Mouse (Mus musculus) mature B cell (primary cell): ENCODE data around the gene Krt76.

Experiments used
- in situ Hi-C: fragments of 300-500 bp; cut with MboI; formaldehyde crosslinking; loops from 2 replicates; pipeline ENCODE4 v1.14.3; 2019

Gene Krt76

DNA sequence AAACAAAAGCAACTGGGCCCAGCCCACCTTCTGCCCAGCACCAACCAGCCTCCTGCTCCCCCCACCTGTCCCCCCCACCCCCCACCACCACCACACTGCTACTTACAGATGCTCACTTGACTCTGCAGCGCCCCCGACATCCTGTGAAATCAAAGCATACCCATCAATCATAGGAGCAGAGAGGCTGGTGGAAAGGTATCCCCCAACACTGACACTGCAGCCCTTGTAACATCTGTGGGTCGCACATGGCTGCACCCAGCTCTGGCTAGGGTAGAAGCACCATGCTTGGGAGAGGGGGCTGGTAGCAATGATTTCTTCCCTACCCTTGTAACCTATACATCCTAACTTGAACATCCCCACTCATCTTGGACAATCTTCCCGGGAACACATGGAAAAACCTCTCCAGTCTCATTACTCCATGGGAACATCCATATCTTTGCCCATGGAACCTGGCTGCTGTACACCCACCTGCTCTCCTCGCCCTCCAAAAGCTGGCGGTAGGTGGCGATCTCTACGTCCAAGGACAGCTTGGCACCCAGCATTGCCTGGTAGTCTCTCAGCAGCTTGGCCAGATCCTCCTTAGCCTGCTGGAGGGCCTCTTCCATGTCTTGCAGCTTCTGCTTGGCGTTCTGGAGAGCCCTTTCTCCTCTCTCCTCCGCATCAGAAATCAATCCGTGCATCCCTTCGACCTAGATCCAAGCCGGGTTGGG lies 32.1 kb downstream of the Krt76 start:
- in situ Hi-C loops, result no loop called here

DNA sequence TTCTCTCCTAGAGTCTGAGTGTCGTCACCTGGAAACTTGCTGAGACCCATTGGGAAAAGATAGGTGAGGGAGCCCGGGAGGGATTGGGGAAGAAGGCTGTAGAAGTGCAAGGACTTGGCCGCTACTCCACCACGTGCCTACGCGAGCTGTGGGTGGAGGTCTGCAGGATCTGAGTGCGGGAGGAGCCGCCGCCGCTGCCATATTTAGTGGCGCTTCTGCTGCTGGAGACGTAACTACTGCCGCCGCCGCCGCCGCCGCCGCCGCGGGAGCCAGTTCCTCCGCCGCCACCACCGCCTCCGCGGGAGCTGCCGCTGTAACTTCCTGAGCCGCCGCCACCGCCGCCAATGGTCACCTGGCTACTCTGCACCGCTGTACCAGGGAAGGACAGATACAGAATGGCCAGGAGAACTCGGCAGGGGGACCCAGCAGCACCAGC lies 33.0 kb downstream of the Krt76 start:
- in situ Hi-C loops, result no loop called here

DNA sequence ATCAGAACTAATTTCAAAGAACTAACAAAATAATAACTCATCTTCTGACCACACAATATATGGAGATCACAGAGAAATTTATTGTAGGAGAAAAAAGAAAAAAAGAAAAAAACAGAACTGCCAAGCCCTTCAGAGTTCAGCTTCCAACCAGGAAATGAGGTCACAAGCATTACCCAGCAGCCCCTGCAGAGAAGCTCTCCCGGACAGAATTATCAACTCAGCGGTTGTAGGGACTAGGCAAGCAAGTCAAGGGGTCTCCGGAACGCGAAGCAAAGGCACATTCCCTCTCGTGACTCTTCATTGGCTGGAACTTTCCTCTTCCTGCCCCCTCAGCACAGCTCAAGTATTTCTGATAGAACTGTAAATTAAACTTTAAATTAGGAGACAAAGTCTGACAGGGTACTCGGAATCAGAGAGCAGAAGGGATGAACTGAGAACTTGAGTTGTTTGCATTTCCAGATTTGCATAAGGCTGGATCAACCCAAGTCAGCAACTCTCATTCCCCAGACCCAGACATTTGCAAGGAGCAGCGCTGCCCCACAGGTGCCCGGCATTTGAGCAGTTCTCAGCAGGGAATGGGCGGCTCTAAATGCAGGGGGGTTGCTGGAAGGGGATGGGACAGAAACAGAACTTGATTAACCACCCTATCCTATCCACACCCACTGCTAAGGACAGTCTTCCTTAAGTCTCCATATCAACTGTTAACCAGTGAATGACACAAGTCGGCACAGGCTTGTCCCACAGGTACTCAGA lies 33.9 kb downstream of the Krt76 start:
- in situ Hi-C loops, result no loop called here

DNA sequence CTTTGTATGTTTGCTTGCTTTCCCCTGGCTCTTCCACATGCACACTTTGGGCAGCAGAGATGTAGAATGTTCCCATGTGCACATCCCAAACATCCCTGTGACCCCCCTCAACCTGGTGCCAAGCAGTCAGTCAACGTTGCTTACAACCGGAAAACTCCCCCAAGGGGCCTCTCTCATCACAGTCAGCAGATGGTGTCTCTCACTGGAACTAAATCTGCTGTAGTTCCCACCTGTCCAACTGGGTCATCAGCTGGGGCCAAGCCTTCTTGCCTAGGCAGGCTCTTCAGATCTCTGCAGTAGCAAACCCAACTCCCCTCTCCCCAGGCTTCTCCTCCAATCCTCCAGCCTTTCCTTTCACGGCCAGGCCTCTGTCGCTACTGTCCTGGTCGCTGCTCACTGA lies 36.0 kb downstream of the Krt76 start:
- in situ Hi-C loops, result no loop called here

DNA sequence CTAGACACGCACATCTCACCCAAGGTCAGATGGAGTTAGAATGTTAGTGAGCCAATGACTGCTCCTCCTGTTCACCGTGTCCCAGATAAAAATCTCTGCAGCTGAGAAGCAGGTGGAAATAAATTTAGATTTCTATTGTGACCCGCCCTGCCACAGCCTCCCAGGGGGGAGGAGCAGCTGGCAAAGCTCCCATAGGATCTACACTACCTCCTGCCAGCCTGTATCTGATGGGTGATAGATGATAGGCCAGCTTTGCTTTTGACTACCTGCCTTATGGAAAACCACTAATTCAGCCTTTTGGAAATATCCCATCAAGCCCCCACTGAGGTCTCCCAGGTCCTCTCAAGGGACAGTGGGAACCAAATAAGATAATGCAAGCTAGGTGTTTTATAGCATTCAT lies 37.0 kb downstream of the Krt76 start:
- in situ Hi-C loops, result no loop called here

DNA sequence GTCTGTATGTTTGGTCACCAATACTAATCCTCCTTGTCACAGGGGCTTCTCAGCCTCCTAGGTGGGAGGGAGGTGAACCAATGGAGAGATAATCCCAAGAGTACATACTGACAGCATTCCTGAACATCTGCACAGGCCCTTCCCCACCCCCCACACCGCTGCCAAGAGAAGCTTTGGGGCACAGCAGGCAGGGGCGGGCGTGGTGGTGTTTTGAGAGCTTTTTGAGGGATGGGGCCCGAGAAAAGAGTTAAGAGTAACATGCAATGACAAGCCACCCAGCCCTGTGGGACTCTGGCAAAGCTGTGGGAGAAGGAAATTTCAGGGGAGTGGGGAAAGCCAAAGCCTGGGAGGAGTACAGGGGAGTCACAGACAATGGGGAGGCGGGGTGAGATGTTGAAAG lies 38.4 kb downstream of the Krt76 start:
- in situ Hi-C loops, result no loop called here

DNA sequence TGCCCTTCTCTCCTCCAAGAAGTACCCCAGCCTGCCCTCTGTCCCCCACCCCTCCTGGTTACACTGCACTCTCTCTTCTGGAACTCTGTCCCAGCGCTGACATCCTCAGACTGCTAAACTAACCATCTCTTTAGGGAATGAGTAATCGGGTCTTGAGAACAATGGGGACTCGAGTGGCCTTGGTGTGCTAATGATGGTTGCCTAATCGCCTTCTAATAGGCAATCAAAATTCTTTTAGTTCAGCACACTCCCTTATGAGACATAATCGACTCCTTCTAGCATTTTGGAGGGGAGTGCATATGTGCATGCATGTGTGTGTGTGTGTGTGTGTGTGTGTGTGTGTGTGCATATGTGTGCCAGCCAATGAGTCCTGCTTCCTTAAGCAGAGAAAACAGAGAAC lies 40.1 kb downstream of the Krt76 start:
- in situ Hi-C loops, result no loop called here

DNA sequence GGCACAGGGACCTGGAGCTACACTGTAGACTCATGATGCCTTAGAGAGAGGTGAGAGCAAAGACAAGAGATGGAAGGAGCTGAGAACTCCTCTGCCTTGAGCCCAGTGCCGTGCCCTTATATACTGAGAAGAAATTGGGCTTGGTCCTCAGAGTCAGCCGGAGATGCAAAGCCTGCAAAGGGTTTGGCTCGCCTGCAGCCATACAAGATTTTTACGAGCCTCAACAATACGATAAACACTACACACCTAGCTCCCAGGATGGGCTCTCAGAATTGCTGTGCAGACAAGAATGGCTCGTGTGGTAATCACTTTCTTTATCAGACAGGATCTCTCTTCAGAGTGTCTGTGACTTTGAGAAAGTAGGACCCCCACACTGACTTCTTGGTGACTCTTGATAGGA lies 42.0 kb downstream of the Krt76 start, which contains the start of gene Krt1:
Gene Krt1, minus strand, starts transcription at position 101 of the 400 bp plus-strand sequence.
- in situ Hi-C loops, result no loop called here

DNA sequence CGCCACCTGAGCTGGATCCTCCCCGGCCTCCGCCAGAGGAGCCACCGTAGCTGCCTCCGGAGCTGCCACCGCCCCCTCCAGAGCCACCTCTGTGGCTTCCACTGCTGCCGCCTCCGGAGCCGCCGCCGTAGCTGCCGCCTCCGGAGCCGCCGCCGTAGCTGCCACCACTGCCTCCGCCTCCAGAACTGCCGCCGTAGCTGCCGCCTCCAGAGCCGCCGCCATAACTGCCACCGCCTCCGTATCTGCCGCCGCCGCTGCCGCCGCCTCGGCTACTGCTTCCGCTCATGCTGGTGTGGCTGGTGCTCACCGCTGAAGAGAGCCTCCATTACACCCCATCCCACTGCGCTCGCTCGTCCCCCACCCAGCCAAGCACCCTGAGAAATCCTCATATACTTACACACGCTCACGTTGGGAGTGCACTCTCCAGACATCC lies 46.7 kb downstream of the Krt76 start:
- in situ Hi-C loops, result no loop called here

DNA sequence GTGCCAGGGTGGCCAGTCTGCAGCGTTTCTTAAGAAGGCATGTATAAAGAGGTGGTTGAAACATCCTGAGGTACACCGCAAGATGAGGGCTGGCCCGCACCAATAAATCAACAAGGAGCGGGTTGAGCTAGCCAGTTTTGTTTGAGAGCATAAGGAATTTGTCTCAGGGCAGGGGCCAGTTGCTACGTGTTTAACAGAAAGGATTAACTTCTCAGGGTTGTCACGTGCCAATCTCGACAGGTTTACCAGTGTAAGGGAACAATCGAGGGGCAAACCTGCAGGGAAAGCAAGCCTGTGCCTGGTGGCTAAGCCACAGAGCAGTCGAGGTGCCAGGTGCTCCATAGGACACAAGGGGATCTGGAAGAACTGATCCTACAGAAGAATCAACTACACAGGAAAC lies 49.5 kb downstream of the Krt76 start:
- in situ Hi-C loops, result no loop called here

DNA sequence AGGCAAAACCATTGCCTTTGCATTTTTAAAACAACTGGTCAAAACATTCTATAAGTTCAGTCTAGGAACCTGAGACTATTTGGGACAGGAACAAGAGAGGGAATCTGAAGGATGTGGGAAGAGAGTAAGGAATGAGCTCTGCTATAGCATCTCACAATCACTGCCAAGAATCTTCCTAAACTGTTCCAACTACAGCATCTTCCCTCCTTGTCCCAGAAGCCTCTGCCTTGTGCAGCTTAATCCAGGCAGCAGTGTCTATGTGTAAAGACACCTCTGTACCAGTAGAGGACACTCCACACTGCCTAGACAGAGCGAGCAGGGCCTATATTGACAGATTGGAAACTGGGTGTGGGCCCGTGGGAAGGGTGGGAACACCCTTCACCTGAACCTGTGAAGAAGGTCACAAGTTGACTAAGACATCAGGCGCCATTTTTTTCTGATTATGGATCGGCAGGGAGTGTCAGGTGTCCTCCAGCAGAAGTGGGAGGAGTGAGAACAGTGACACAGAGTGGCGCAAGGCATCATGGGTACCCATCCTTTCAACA lies 57.9 kb downstream of the Krt76 start:
- in situ Hi-C loops, result no loop called here
